Mouse (Mus musculus) cerebellum, adult 18-20 months (tissue): ENCODE data around the gene Vmn1r15.

ENCODE experiments used
- DNase-seq, 2 experiments: peaks; one replicate each; pipeline ENCODE4 v3.0.0; 2021

The Vmn1r15 gene

DNA sequence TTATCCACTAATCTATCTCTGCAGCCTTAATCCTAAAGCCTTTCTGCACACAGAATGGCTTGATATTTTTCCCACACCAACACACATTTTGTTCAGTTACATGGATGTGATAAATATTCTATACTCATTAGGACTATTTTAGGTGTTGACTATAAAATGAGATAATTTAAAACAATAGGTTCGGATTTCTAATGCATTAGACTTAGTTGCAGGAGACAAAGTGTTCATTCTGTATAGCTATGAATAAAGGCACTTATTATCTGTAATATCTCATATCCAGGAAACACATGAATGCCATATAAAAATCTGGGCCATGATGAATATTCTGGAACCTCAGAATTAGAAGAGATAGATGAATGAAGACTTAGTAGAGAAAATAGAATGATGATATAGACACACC, at the start of gene Vmn1r15:
Gene Vmn1r15 (plus strand): TSS at position 301 of the 400 bp plus-strand sequence.
- no peak for DNase-seq

DNA sequence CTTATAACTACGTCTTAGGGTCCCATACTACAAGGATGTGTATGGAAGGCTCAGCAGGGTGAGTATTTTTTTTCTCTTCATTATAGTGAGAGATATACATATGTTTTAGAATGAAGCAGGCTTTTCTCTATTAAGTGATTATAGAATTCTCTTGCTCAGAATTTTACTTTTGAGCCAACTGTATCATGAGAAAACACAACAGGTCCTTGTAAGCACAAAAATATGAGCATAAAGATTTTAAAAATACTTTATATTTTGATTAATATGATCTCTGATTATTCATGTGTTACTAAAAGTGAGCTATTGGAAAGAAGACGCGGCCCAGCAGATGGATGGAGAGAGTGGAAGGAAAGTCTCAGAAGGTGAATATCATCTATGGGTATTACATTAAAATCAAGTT, 26.4 kb upstream of the Vmn1r15 start, which contains the start of gene Vmn1r14:
Gene Vmn1r14 (plus strand): TSS at position 301 of the 400 bp plus-strand sequence.
- DNase-seq, result no peak

DNA sequence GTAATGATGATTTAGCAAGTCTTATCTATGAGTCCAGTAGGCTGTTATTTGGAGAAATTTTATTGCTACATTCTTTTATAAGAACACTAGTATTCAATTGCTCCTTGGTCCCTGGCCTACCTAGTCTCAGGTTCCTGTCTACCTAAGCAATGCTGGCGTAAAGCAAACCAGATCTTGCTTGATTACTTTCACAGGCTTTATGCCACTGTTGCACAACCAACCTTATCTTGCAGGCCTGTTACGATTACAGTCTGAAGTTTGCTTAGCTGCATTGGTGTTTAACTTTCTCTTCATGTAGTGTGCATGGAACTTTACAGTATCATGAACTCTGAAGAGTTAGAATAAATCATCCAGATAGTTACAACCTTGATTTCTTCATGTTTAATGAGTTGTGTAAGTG, 3.2 kb downstream of the Vmn1r15 start:
- DNase-seq, result no peak

DNA sequence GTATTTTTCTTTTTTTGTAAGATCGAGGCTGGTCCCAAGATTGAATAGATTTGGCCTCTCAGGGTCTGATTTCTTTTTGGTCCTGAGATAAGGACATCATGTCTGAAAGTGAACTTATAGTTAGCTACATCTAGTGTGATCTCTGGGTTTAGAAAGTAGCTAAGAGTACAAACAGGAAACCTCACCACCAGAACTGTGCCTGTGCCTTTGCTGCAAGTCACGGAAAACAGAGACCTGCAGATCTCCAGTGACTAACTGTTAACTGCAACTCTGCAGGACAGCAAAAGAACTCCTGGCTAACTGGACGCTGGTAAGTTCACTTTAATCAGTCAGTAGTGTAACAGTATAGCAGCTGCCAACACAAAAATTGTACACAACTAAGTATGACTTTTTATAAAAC, 14.1 kb downstream of the Vmn1r15 start:
- DNase-seq, result no peak

DNA sequence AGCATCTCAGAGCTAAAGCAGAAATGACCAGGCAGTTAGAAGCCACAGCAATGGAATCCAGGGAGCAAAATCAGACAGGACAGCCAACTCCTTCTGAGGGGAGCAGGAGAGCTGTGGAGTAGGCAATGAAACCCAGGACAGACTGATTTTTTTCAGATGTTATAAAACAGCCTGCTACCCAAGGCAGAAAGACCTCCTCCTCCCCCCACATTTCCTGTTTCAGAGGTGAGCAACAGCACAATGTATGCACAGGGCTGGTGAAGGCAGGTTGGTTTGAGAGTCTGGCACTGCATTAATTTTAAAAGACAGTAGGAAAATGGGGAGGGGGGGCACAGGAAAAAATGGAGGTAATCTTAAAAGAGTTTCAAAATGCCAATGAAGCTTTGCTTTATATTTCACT, 14.8 kb downstream of the Vmn1r15 start:
- DNase-seq, result no peak

DNA sequence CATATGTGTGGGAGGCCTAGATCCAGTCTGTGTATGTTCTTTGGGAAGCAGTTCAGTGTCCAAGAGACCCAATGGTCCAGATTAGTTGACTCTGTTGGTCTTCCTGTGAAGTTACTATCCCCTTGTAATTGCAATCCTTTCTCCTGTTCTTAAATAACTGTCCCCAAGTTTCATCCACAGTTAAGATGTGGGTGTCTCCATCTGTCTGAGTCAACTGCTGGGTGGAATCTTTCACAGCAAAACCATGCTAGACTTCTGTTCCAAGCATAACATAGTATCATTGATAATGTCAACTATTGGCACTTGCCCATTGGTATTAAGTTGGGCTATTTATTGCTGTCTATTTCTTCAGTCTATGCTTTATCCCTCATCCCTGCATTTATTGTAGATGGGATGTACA, 21.2 kb downstream of the Vmn1r15 start:
- DNase-seq, result no peak
